Mouse (Mus musculus): Measurements from ENCODE around the gene Rbp1.

Rbp1 gene

DNA sequence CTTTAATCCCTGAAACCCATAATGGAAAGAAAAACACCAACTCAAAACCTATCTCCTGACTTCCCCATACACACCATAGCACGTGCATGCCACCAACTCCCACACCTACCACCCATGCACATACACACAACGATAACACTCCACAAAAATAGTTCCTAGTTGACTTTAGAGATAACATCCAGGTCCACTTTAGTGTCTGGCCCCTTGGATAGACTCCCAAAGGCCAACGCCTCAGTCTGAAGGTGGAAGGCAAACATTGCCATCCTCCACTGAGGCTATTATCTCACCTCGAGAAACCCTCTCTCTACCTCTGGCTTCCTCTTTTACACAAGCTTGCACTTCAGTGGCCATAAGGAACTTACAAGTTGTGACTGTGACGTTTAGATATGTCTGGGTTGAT is 69.5 kb downstream of the Rbp1 start:
- no peak for DNase-seq (ENCODE audit: low spot score)

DNA sequence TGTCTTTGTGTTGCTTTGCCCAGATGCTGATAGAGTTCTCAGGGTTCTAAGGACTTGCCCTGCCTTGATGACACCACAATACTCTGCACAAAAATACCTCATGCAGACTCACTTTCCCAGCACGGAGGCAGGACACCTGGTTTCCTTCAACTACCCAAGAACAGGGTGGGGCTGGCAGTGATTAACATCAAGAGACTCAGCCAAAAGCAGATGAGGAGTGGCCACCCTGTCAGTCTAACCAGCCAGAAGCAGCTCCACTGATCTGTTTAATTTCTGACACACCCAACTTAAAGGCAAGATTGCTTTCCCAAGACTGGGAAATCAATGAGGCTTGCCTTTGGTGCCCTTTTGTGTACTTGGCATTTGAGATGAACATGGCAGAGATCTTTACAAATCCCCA is 70.1 kb downstream of the Rbp1 start:
- no peak for DNase-seq (ENCODE audit: low spot score)

Measured in embryo, embryonic 10.5 days (tissue).